Mouse (Mus musculus) brain, embryonic 14.5 days (tissue): Measurements from ENCODE around the gene Ints12.

Experiments
- CTCF ChIP-seq: fragments of 200-500 bp; IDR thresholded peaks from 2 replicates; pipeline ENCODE4 v1.5.1; 2012; ENCODE audit warnings: inconsistent platforms, mild to moderate bottlenecking, moderate library complexity, borderline replicate concordance; ENCODE audit not compliant: insufficient read depth, insufficient read length; ENCODE audit errors: extremely low read depth
- POLR2A ChIP-seq: fragments of 200-500 bp; IDR thresholded peaks from 2 replicates; pipeline ENCODE4 v1.6.1; 2012; ENCODE audit warnings: mild to moderate bottlenecking, inconsistent platforms, borderline replicate concordance; ENCODE audit not compliant: poor library complexity, insufficient read depth, insufficient read length, severe bottlenecking; ENCODE audit errors: extremely low read depth

- TF ChIP-seq POLR2A (no peak), CTCF (no peak)
Observed at GRCm38 (mm10) chr3:133097936-133098335, 6.3 kb downstream of the Ints12 start.
